Mouse (Mus musculus) forebrain, postnatal 0 days (tissue): ENCODE results near the gene Gm49355. TPM values are rescaled to one million over a fixed set of nuclear protein-coding genes. Genes with fewer than 3 reads are reported as not detected.
A peak's percentile ranks its signal among the peaks of the same experiment; 100 is the strongest.

Experiments
- ATAC-seq: fragments of 200-750 bp; cut with Nextera tagmentation; 2 replicates; pipeline ENCODE4 v1.8.0; 2017; ENCODE audit warnings: mild to moderate bottlenecking, moderate library complexity
- DNase-seq: peaks from one replicate; pipeline ENCODE4 v3.0.0-alpha.2; 2015
- H3K27ac ChIP-seq: fragments of 300-500 bp; sonication (generic); 2 replicates; pipeline ENCODE4 v1.5.1; 2014; ENCODE audit warnings: low read depth, mild to moderate bottlenecking, antibody characterized with exemption, low read length, moderate library complexity, mixed read lengths
- H3K27me3 ChIP-seq: fragments of 300-500 bp; sonication (generic); 2 replicates; pipeline ENCODE4 v1.6.1; 2014; ENCODE audit warnings: mild to moderate bottlenecking, low read length, mixed read lengths; ENCODE audit not compliant: insufficient read depth
- H3K36me3 ChIP-seq: fragments of 300-500 bp; sonication (generic); 2 replicates; pipeline ENCODE4 v1.6.1; 2014; ENCODE audit warnings: mild to moderate bottlenecking, moderate library complexity; ENCODE audit not compliant: insufficient read depth
- H3K4me1 ChIP-seq: fragments of 300-500 bp; sonication (generic); 2 replicates; pipeline ENCODE4 v1.6.1; 2014; ENCODE audit warnings: antibody characterized with exemption; ENCODE audit not compliant: insufficient read depth
- H3K4me2 ChIP-seq: fragments of 300-500 bp; sonication (generic); 2 replicates; pipeline ENCODE4 v1.6.1; 2014; ENCODE audit warnings: low read depth, mild to moderate bottlenecking, moderate library complexity
- H3K4me3 ChIP-seq: fragments of 300-500 bp; sonication (generic); 2 replicates; pipeline ENCODE4 v1.5.1; 2014; ENCODE audit warnings: low read depth, low read length, mixed read lengths
- H3K9ac ChIP-seq: fragments of 300-500 bp; sonication (generic); 2 replicates; pipeline ENCODE4 v1.6.1; 2014; ENCODE audit warnings: mild to moderate bottlenecking
- H3K9me3 ChIP-seq: fragments of 300-500 bp; sonication (generic); 2 replicates; pipeline ENCODE4 v1.6.1; 2016; ENCODE audit warnings: low read length
- CTCF ChIP-seq: sonication (generic); IDR thresholded peaks from 2 replicates; pipeline ENCODE4 v1.5.1; 2016; ENCODE audit warnings: antibody characterized with exemption, control low read depth, low read depth
- WGBS: fragments of 180-500 bp; shearing (Covaris S2); extraction: QIAGEN DNeasy Blood & Tissue Kit; methylation state at CpG from one replicate; pipeline ENCODE4 v1.1.7; 2014; 5-methylcytosine and 5-hydroxymethylcytosine counted together
- polyA plus RNA-seq: library from polyadenylated mRNA; unstranded; fragments of >200 nt; fragmentation: Nextera tagmentation; extraction: Ambion mirVana; gene quantifications from 2 replicates; pipeline ENCODE4 v1.2.1, GENCODE M21; 2015
- total RNA-seq: library from RNA; depleted of rRNA; stranded (reverse); fragments of >200 nt; gene quantifications from 2 replicates; pipeline ENCODE4 v1.2.3, GENCODE M21; 2014

The Gm49355 gene
- total and polyA plus RNA-seq, 2 experiments from 2014 or later = 0.21 TPM; not detected in 1

DNA sequence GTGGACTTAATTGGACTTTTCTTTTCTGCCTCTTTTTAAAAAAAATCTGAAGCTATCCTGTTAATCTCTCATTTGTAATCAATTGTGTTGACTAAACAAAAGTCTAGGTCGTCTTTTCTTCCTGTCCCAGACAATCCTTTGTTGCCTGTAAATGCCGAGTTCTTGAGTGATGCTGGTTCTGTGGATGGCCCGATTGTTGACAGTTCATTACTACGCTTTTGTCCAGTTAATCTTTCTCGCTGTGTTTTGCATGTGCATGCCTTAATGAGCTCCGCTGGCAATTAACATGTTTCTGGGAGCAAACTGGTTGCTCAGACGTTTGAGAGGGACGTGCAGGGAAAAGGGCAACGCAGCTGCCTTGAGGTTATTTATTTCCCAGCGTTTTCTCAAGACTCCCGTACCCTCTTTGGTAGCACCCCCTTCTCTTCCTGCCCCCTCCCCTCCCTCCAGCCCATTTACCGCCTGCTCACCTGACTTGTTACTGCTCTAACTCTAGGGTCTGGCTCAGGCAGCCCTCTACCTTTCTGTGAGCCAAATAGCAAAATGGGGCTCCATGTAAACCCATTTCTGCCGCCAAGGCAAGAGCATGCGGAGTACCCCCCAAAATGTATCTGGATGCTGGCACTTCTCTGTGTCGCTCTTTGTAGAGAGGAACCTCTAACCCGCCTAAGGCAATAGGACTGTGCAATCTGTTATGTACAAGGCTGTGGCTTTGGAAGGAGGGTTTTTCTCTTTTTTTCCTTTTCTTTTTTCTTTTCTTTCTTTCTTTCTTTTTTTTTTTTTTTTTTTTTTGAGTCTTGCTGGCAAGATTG, 54.4 kb downstream of the Gm49355 start:
- Histone ChIP-seq H3K4me1 (0 out of 2 replicates have a peak, but pooled peaks cover 2% of the 10 kb centered on the region), H3K4me3 (no peak overlapping the region), H3K27me3 (peaks cover 10% of the 10 kb centered on the region), H3K9ac (0 out of 2 replicates have a peak overlapping the region, but pooled peaks have one; percentile 14), H3K9me3 (no peaks in the 10 kb centered on the region), H3K36me3 (no peaks in the 10 kb centered on the region), H3K27ac (peak overlapping the region; percentile 62), H3K4me2 (peak overlapping the region; percentile 35)
- WGBS = 3% methylated on average over 16 of the region's 16 CpGs
- DNase-seq = peak; percentile 83
- ATAC-seq = peak; percentile 60
- no peak for TF ChIP-seq CTCF

DNA sequence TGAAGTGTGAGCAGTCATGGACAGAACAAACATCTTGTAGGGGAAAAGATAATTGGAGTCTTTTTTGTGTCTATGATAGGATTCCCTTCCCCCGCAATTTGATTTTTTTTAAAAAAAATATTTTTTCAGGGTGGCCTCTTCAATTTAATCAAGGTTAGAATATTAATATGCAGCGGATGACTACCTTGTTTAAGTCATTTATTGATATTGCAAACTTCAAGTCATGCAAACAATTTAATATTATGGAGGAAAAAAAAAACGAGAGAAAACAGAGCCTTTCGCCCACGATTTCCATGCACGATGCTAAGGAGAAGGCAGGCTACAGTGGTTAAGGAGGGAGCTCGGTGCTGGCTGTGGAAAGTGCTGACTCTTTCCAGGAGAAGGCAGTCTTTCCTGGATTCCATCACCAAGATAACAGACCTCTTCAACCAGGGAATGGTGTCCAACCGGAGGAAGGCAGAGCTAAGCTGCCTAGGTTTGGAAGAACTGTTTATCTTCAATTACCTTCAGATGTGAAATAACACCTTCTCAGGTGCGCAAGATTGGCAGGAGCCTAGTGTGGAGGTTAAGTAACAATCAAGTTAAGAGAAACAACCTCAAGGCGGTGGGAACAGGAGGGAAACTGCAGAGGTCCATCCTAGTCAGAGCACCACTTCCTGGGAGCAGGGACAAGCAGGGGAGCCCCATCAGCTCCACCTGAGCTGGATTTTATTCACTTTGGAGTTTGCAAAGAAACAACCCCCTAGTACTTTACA, 55.2 kb downstream of the Gm49355 start:
- DNase-seq = peak; percentile 52
- Histone ChIP-seq H3K4me3 (no peak overlapping the region), H3K9ac (no peak overlapping the region), H3K4me2 (peak overlapping the region; percentile 21; the same call in 1 of the 2 replicates), H3K27ac (peak overlapping the region; percentile 16; the same call in 1 of the 2 replicates), H3K27me3 (peaks cover 10% of the 10 kb centered on the region), H3K36me3 (no peaks in the 10 kb centered on the region), H3K9me3 (no peaks in the 10 kb centered on the region), H3K4me1 (0 out of 2 replicates have a peak, but pooled peaks cover 2% of the 10 kb centered on the region)
- WGBS = 6% methylated on average over 10 of the region's 10 CpGs
- no peak for TF ChIP-seq CTCF
- no peak for ATAC-seq

DNA sequence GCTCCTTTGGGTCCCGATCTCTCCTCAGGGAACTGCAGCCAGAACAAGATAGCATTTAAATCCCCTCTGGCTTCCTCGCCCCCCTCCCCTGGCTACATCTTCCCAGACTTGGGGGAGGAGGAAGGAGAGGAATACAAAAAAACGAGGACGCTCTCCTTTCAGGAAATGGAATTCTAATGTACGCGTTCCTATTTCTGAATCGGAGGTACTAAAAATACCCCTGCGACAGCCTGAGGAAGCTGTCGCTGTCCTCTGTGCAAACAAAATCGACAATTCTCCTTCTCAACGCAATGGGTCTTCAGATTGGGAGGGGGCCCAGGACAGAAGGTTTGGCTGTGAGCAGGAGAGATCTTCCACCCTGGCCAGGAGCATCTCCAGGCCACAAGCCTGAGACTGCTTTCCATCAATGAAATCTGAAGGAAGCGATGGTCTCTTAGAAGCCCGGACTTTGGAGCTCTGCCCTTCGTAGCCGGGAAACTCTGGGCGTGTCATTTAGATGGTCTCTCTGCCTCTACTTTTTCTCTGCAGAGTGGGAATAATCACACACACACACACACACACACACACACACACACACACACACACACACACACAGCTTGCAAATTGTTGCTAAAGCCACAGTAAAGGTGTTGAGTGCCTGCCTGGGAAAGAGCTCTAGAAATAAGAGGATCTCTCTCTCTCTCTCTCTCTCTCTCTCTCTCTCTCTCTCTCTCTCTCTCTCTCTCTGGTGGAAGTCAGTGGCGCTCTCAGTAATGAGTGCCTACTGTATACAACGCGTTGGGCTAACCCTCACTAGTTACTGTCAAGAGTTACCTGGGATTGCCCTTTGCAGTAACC, 56.7 kb downstream of the Gm49355 start:
- Histone ChIP-seq H3K4me1 (0 out of 2 replicates have a peak, but pooled peaks cover 2% of the 10 kb centered on the region), H3K27ac (peak overlapping the region; percentile 78), H3K27me3 (peaks cover 10% of the 10 kb centered on the region), H3K36me3 (no peaks in the 10 kb centered on the region), H3K9ac (peak overlapping the region; percentile 57), H3K4me3 (peak overlapping the region; percentile 42), H3K9me3 (no peaks in the 10 kb centered on the region), H3K4me2 (peak overlapping the region; percentile 56)
- 4% methylated on average over 19 of the region's 19 CpGs for WGBS
- DNase-seq (peak; percentile 73), ATAC-seq (peak; percentile 25)
- no peak for TF ChIP-seq CTCF

DNA sequence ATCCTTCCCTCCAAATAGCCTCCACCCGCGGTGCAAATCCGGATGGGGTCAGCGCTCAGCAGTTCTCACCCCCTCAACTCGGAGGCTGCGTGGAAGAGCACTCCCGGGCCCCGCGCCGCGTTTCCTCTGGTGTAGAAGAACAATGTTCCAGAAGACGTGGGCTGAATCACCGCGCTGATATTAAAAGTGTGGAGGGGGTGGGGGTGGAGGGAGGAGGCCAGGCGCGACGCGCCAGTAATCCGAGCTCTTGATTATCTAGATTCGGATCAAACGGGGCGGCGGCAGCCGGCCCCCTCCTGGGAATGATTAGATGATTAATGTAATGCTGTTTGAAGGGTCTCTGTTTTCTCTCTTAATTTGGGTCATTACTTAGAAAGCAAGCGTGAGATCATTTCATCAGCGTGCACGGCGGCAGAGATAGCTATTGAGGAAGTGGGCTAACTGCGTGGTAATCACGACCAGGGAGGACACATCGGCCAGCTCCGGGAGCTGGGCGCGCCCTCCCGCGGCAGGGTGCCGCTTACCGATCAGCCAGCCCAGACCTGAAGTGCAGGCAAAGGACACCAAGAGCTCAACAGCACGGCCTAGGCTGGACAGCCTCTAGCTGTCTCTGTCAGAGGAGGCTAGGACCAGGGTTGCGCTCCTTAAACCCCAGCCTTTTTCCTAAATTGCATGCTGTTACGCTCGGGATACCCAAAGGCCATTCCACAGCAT, 57.5 kb downstream of the Gm49355 start:
- DNase-seq = peak; percentile 71
- Histone ChIP-seq H3K4me3 (peak overlapping the region; percentile 42), H3K27ac (peak overlapping the region; percentile 78), H3K27me3 (peaks cover 16% of the 10 kb centered on the region), H3K4me2 (peak overlapping the region; percentile 56), H3K9me3 (no peaks in the 10 kb centered on the region), H3K4me1 (0 out of 2 replicates have a peak, but pooled peaks cover 2% of the 10 kb centered on the region), H3K9ac (peak overlapping the region; percentile 57), H3K36me3 (no peaks in the 10 kb centered on the region)
- ATAC-seq = no peak
- WGBS = 3% methylated on average over 42 of the region's 42 CpGs
- 0 out of 2 replicates have a peak, but pooled peaks have one; percentile 6 for TF ChIP-seq CTCF

DNA sequence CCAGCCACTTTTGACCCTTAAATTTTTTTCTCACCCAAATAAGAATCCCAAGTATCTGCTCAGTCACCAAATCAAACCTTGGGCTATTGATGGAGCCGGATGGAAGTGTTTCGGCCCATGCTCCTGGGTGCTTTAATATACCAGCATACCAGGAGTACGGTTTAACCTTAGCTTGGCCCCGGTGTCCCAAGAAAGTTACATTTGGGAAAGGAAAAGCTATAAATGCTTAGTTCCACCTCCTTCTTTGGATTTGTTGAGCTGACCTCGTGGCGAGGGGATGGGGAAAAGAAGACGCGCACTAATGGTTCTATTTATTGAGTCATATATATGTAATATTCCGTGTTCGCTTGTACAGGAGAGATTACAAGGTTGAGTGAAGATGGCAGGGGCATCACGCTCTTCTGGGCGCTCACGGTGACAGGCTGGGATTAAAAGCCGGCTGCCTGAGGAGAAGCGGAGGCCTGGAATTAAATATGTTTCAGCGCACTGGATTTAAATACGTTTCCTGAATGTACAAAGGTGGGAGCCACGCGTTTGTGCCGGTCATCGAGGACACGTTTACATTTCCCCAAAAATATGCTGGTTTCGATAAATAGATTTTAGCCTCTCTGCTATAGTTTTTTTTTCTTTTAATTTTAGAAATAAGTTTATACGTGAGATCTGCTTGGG, 58.1 kb downstream of the Gm49355 start:
- H3K27ac ChIP-seq = peak overlapping the region; percentile 87
- TF ChIP-seq CTCF = no peak
- peaks cover 22% of the 10 kb centered on the region for H3K27me3 ChIP-seq
- H3K4me3 ChIP-seq = peak overlapping the region; percentile 42
- WGBS = 16% methylated on average over 24 of the region's 24 CpGs
- ATAC-seq (no peak), DNase-seq (peak; percentile 57)
- H3K9me3 ChIP-seq = no peaks in the 10 kb centered on the region
- peak overlapping the region; percentile 56 for H3K4me2 ChIP-seq
- H3K36me3 ChIP-seq = no peaks in the 10 kb centered on the region
- H3K4me1 ChIP-seq = 0 out of 2 replicates have a peak, but pooled peaks cover 2% of the 10 kb centered on the region
- peak overlapping the region; percentile 57 for H3K9ac ChIP-seq
